Mouse (Mus musculus): ENCODE results near the gene Ip6k3. TPM values are rescaled to one million over a fixed set of nuclear protein-coding genes. Genes with fewer than 3 reads are reported as not detected.

Ip6k3 gene
- polyA plus RNA-seq (2014; fragmentation: Nextera tagmentation; extraction: Ambion mirVana), result 0.25 and 0.26 TPM in 2 replicates

- ATAC-seq (ENCODE audit: insufficient read depth, low FRiP score, low TSS enrichment) (no peak), DNase-seq (ENCODE audit: low spot score) (no peak)
- 74% methylated on average over 4 of the region's 4 CpGs for WGBS
- Histone ChIP-seq H3K4me1 (ENCODE audit: control insufficient read depth, insufficient read depth, low read length) (no peaks in the 10 kb centered on the region), H3K27ac (ENCODE audit: low read depth, low read length) (no peak within 1 kb of the TSS), H3K9ac (ENCODE audit: low read length) (no peak within 1 kb of the TSS), H3K4me3 (ENCODE audit: low read depth, low read length) (no peak within 1 kb of the TSS), H3K36me3 (ENCODE audit: control insufficient read depth, insufficient read depth, low read length) (no peaks in the 10 kb centered on the region), H3K4me2 (ENCODE audit: low read depth) (no peak within 1 kb of the TSS), H3K9me3 (ENCODE audit: control insufficient read depth, low read length) (no peaks in the 10 kb centered on the region), H3K27me3 (ENCODE audit: control insufficient read depth, insufficient read depth, low read length) (no peaks in the 10 kb centered on the region)
Observed at GRCm38 (mm10) chr17:27167545-27167944, at the start of gene Ip6k3. Ip6k3 (minus strand) TSS chr17:27167795.

GRCm38 (mm10) chr17:27212768-27213525 lies 45.4 kb upstream of the Ip6k3 start:
- no peaks in the 10 kb centered on the region for H3K27me3 ChIP-seq (ENCODE audit: control insufficient read depth, insufficient read depth, low read length)
- DNase-seq (ENCODE audit: low spot score) (peak; percentile 76), ATAC-seq (ENCODE audit: insufficient read depth, low FRiP score, low TSS enrichment) (0 out of 2 replicates have a peak, but pooled peaks have one; percentile 50)
- H3K9ac ChIP-seq (ENCODE audit: low read length), result no peak overlapping the region
- 7% methylated on average over 11 of the region's 11 CpGs for WGBS
- no peak overlapping the region for H3K27ac ChIP-seq (ENCODE audit: low read depth, low read length)
- H3K36me3 ChIP-seq (ENCODE audit: control insufficient read depth, insufficient read depth, low read length), result no peaks in the 10 kb centered on the region; the same call in 1 of the 2 replicates
- no peak overlapping the region for H3K4me3 ChIP-seq (ENCODE audit: low read depth, low read length)
- no peak overlapping the region for H3K4me2 ChIP-seq (ENCODE audit: low read depth)
- no peaks in the 10 kb centered on the region for H3K9me3 ChIP-seq (ENCODE audit: control insufficient read depth, low read length)
- peaks cover 12% of the 10 kb centered on the region for H3K4me1 ChIP-seq (ENCODE audit: control insufficient read depth, insufficient read depth, low read length)

DNA sequence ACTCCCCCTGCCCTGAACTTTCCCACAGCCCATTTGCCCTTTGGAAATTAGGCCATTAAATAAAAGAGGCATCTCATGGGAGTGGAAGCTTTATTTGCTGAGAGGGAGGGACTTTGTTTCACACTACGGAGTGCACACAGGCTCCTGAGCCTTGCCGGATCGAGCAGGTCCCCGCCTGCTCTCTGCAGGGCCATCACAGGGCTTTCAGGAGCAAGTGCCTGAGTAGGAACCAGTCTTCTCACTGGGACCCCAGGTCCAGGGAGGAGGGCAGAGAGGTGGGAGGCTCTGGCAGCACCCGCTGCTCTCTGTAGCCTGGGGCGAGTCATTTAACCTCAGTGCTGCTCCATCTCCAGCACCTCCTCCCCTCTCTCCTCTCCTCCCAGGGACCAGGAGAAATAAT lies 44.4 kb upstream of the Ip6k3 start:
- Histone ChIP-seq H3K9ac (ENCODE audit: low read length) (no peak overlapping the region; the same call in none of the 2 replicates), H3K27ac (ENCODE audit: low read depth, low read length) (0 out of 2 replicates have a peak overlapping the region, but pooled peaks have one; percentile 27)
- no peak for DNase-seq (ENCODE audit: low spot score)

DNA sequence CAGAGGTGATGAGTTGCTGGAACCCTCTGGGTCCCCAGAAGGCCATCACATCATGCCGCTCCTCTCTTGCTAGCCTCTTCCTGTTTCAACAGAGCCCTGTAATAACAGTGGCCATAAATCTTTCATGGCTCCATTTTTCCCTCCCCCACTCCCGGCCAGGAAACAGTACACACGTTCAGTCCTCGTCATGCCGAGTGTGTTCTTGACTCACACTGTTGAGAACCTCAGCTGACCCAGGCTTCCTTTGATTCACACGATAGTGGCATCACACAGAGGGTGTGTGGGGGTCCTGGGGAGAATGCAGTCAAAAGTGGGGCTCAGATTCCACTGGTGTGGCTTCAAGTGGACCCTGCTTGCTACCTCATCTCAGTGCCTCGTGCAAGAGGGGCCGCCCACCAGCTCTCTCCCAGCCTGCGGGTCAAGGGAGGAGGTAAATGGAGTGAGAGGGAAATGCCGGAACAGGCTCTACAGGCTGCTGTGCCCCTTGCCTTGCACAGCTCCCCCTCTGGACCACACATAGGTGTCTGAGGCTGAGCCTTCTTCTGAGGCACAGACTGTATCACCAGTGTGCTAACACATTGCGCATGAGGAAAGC lies 39.6 kb upstream of the Ip6k3 start:
- Histone ChIP-seq H3K4me1 (ENCODE audit: control insufficient read depth, insufficient read depth, low read length) (peaks cover 31% of the 10 kb centered on the region), H3K4me3 (ENCODE audit: low read depth, low read length) (no peak overlapping the region), H3K9me3 (ENCODE audit: control insufficient read depth, low read length) (no peaks in the 10 kb centered on the region), H3K27ac (ENCODE audit: low read depth, low read length) (peak overlapping the region; percentile 77), H3K9ac (ENCODE audit: low read length) (peak overlapping the region; percentile 26; the same call in 1 of the 2 replicates), H3K27me3 (ENCODE audit: control insufficient read depth, insufficient read depth, low read length) (no peaks in the 10 kb centered on the region), H3K36me3 (ENCODE audit: control insufficient read depth, insufficient read depth, low read length) (no peaks in the 10 kb centered on the region; the same call in 1 of the 2 replicates), H3K4me2 (ENCODE audit: low read depth) (peak overlapping the region; percentile 7; the same call in 1 of the 2 replicates)
- WGBS, result 35% methylated on average over 11 of the region's 11 CpGs
- ATAC-seq (ENCODE audit: insufficient read depth, low FRiP score, low TSS enrichment) (no peak), DNase-seq (ENCODE audit: low spot score) (peak; percentile 49)

More for the DNA sequence above, 44.4 kb upstream of the Ip6k3 start:
- ATAC-seq (ENCODE audit: insufficient read depth, low FRiP score, low TSS enrichment), result no peak
- no peak overlapping the region for H3K4me3 ChIP-seq (ENCODE audit: low read depth, low read length)
- H3K4me1 ChIP-seq (ENCODE audit: control insufficient read depth, insufficient read depth, low read length), result peaks cover 18% of the 10 kb centered on the region
- 23% methylated on average over 6 of the region's 6 CpGs for WGBS
- H3K36me3 ChIP-seq (ENCODE audit: control insufficient read depth, insufficient read depth, low read length), result no peaks in the 10 kb centered on the region; the same call in 1 of the 2 replicates
- no peak overlapping the region for H3K4me2 ChIP-seq (ENCODE audit: low read depth)
- no peaks in the 10 kb centered on the region for H3K9me3 ChIP-seq (ENCODE audit: control insufficient read depth, low read length)
- no peaks in the 10 kb centered on the region for H3K27me3 ChIP-seq (ENCODE audit: control insufficient read depth, insufficient read depth, low read length)

GRCm38 (mm10) chr17:27204075-27204909 lies 36.7 kb upstream of the Ip6k3 start, which contains the start of gene Lemd2:
Lemd2 (minus strand) TSS chr17:27204469.
- H3K4me1 ChIP-seq (ENCODE audit: control insufficient read depth, insufficient read depth, low read length), result peaks cover 42% of the 10 kb centered on the region
- no peaks in the 10 kb centered on the region for H3K27me3 ChIP-seq (ENCODE audit: control insufficient read depth, insufficient read depth, low read length)
- WGBS, result 5% methylated on average over 88 of the region's 97 CpGs
- no peaks in the 10 kb centered on the region; the same call in none of the 2 replicates for H3K36me3 ChIP-seq (ENCODE audit: control insufficient read depth, insufficient read depth, low read length)
- peak; percentile 80 for ATAC-seq (ENCODE audit: insufficient read depth, low FRiP score, low TSS enrichment)
- H3K9me3 ChIP-seq (ENCODE audit: control insufficient read depth, low read length), result no peaks in the 10 kb centered on the region
- H3K9ac ChIP-seq (ENCODE audit: low read length), result peak within 1 kb of the TSS; percentile 98
- peak; percentile 95 for DNase-seq (ENCODE audit: low spot score)
- peak within 1 kb of the TSS; percentile 90 for H3K4me2 ChIP-seq (ENCODE audit: low read depth)
- peak within 1 kb of the TSS; percentile 97 for H3K27ac ChIP-seq (ENCODE audit: low read depth, low read length)
- peak within 1 kb of the TSS; percentile 91 for H3K4me3 ChIP-seq (ENCODE audit: low read depth, low read length)

DNA sequence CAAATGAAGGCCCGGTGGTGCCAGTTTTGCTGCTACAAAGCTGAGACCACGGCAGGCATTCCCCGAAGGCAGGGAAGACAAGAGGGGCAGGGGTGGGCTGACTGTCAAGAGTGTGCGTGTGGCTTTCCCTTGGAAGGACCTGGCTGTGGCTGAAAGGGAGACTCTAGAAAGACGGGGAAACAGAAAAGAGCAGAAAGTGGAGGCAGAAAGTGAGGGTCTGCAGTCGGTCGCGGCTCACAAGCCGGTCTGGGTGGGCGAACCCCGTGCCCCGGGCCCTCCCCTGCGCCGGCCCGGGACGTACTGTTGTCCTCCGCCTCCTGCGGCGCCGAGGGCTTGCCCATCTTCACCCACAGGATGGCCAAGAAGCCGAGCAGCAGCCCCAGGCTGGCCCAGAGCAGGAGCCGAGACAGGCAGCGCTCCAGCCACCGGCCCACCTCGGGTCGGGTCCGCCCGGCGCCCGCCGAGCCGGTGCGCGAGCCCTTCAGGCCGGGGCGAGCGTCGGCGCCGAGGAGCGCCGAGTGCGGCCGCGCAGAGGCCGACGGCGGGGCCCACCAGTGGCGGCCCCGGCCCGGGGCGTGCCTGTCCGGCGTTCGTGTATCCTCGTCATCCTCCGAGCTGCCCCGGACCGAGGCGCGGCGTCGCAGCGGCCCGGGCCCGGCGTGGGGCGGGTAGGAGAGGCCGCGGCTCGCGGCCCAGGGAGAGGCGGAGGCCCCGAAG lies 35.9 kb upstream of the Ip6k3 start:
- Histone ChIP-seq H3K4me3 (ENCODE audit: low read depth, low read length) (peak overlapping the region; percentile 91), H3K4me1 (ENCODE audit: control insufficient read depth, insufficient read depth, low read length) (peaks cover 42% of the 10 kb centered on the region), H3K27ac (ENCODE audit: low read depth, low read length) (peak overlapping the region; percentile 97), H3K4me2 (ENCODE audit: low read depth) (peak overlapping the region; percentile 90), H3K36me3 (ENCODE audit: control insufficient read depth, insufficient read depth, low read length) (peaks cover 2% of the 10 kb centered on the region), H3K9ac (ENCODE audit: low read length) (peak overlapping the region; percentile 98), H3K27me3 (ENCODE audit: control insufficient read depth, insufficient read depth, low read length) (no peaks in the 10 kb centered on the region), H3K9me3 (ENCODE audit: control insufficient read depth, low read length) (no peaks in the 10 kb centered on the region)
- peak; percentile 58 for DNase-seq (ENCODE audit: low spot score)
- WGBS, result under 1% methylated on average over 71 of the region's 74 CpGs
- peak; percentile 26; the same call in 1 of the 2 replicates for ATAC-seq (ENCODE audit: insufficient read depth, low FRiP score, low TSS enrichment)

DNA sequence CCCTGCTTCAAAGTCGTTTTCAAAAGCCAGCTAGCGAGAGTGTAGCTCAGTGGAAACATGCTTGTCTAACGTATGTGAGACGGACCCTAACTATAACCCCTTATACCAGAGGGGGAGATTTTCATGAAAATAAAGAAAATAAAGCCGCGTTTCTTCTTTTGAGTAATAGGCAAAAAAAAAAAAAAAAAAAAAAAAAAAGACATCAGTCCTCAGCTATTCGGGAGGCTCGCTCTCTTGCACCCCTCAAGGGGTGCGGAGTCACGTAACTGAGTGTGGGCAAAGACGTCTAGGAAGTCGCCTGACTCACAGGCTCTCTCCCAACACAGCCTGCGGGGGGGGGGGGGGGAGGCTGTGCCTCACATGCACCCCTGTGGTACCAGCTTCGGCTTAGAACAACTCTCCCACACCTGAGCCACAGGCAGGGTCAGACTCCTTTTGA lies 35.3 kb upstream of the Ip6k3 start:
- Histone ChIP-seq H3K4me1 (ENCODE audit: control insufficient read depth, insufficient read depth, low read length) (peaks cover 42% of the 10 kb centered on the region), H3K9me3 (ENCODE audit: control insufficient read depth, low read length) (no peaks in the 10 kb centered on the region), H3K27ac (ENCODE audit: low read depth, low read length) (peak overlapping the region; percentile 97; the same call in 1 of the 2 replicates), H3K27me3 (ENCODE audit: control insufficient read depth, insufficient read depth, low read length) (no peaks in the 10 kb centered on the region), H3K9ac (ENCODE audit: low read length) (peak overlapping the region; percentile 98), H3K4me2 (ENCODE audit: low read depth) (peak overlapping the region; percentile 90), H3K36me3 (ENCODE audit: control insufficient read depth, insufficient read depth, low read length) (peaks cover 2% of the 10 kb centered on the region), H3K4me3 (ENCODE audit: low read depth, low read length) (peak overlapping the region; percentile 91)
- no peak for DNase-seq (ENCODE audit: low spot score)
- no peak for ATAC-seq (ENCODE audit: insufficient read depth, low FRiP score, low TSS enrichment)
- 54% methylated on average over 13 of the region's 14 CpGs for WGBS

GRCm38 (mm10) chr17:27201981-27202380 lies 34.4 kb upstream of the Ip6k3 start:
- no peaks in the 10 kb centered on the region for H3K27me3 ChIP-seq (ENCODE audit: control insufficient read depth, insufficient read depth, low read length)
- H3K4me1 ChIP-seq (ENCODE audit: control insufficient read depth, insufficient read depth, low read length), result peaks cover 33% of the 10 kb centered on the region
- DNase-seq (ENCODE audit: low spot score), result no peak
- no peak for ATAC-seq (ENCODE audit: insufficient read depth, low FRiP score, low TSS enrichment)
- H3K27ac ChIP-seq (ENCODE audit: low read depth, low read length), result no peak overlapping the region
- WGBS, result 71% methylated on average over 2 of the region's 2 CpGs
- no peak overlapping the region for H3K9ac ChIP-seq (ENCODE audit: low read length)
- no peak overlapping the region for H3K4me3 ChIP-seq (ENCODE audit: low read depth, low read length)
- H3K36me3 ChIP-seq (ENCODE audit: control insufficient read depth, insufficient read depth, low read length), result peaks cover 6% of the 10 kb centered on the region
- no peaks in the 10 kb centered on the region for H3K9me3 ChIP-seq (ENCODE audit: control insufficient read depth, low read length)
- H3K4me2 ChIP-seq (ENCODE audit: low read depth), result no peak overlapping the region

Measured in neural tube, embryonic 11.5 days (tissue).